In the genomic region with DNA sequence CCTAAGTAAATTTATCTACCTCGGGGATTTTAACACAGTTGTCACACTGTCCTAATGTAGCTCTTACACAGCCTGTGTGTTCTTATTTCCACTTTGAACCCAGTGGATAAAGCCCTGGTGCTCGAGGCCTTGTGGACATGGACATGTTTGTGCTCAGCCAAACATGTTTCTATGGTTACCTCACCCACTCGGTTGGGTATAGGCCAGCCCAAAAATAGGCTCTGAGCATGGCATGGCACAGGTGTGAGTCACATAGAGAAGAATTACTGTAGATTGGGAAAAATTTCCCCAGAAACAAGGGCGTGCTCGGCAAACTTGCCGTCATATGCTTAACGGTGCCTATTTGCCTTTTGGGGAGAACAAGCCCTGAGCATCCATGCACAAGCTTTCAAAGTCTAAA, we compare ENCODE assay signal across 12 mouse cellular contexts.
A peak's percentile ranks its signal among the peaks of the same experiment; 100 is the strongest.
DNase-seq lines count a peak whose midpoint lies in the region; ATAC-seq and TF ChIP-seq lines count a peak whose summit lies in the region.
"Had no signal": no experiment of that assay in that cellular context is flagged by ENCODE, and none has a peak within 500 bp of the region (broad histone marks: within the 10 kb centered on the region; RNA-seq: fewer than 3 reads in every experiment).

No protein-coding gene starts in this region.

- no peaks in the 10 kb centered on the region for H3K36me3 ChIP-seq in midbrain, embryonic 13.5 days
- H3K36me3 ChIP-seq: embryonic facial prominence, embryonic 12.5 days; intestine, embryonic 15.5 days; limb, embryonic 10.5 days had no signal

- no peak for ATAC-seq in midbrain, embryonic 13.5 days
- ATAC-seq: intestine, embryonic 15.5 days had no signal

- TF ChIP-seq CTCF in cerebellum, adult 2 months (IDR thresholded peaks at IDR 0.05; ENCODE audit: borderline replicate concordance, insufficient read depth, low read depth, low read length): no peak

- no peak for TF ChIP-seq POLR2A in cerebellum, adult 2 months (IDR thresholded peaks at IDR 0.05; ENCODE audit: borderline replicate concordance, insufficient read depth, low read length)

- no peak overlapping the region for H3K4me2 ChIP-seq in midbrain, embryonic 13.5 days (replicated peaks)
- H3K4me2 ChIP-seq: embryonic facial prominence, embryonic 12.5 days had no signal

- intact Hi-C loops in left cerebral cortex, postnatal 10 days (cut with DNase I): no loop called here
- intact Hi-C loops in left cerebral cortex, postnatal 25 days (cut with DNase I): no loop called here

- peak; percentile 23 to 68 for DNase-seq in cerebellum, adult 2 months
- no peak for DNase-seq in cerebellum, adult 11 months
- peak; percentile 47 to 55 for DNase-seq in left cerebral cortex, adult 18-20 months (ENCODE audit: low spot score in 2 of 2)
- no peak for DNase-seq in left cerebral cortex, postnatal 10 days (ENCODE audit: extremely low spot score in 1 of 2, low spot score in 2 of 2)
- DNase-seq in cerebellum, postnatal 10 days: peak; percentile 49 to 57
- DNase-seq in left cerebral cortex, postnatal 25 days (ENCODE audit: low spot score in 2 of 2): peak; percentile 37 to 74
- no peak for DNase-seq in ovary, postnatal 36 days (ENCODE audit: low spot score)
- DNase-seq: gastrocnemius, postnatal 25 days had no signal

- H3K9me3 ChIP-seq in midbrain, embryonic 13.5 days: no peaks in the 10 kb centered on the region
- H3K9me3 ChIP-seq: embryonic facial prominence, embryonic 12.5 days; intestine, embryonic 15.5 days; limb, embryonic 10.5 days had no signal

- no peaks in the 10 kb centered on the region for H3K27me3 ChIP-seq in cerebellum, adult 2 months (ENCODE audit: control insufficient read depth, insufficient read depth, low read length)
- H3K27me3 ChIP-seq in midbrain, embryonic 13.5 days: no peaks in the 10 kb centered on the region
- H3K27me3 ChIP-seq: embryonic facial prominence, embryonic 12.5 days; intestine, embryonic 15.5 days had no signal

- peaks cover 4% of the 10 kb centered on the region for H3K4me1 ChIP-seq in cerebellum, adult 2 months (ENCODE audit: control insufficient read depth, insufficient read depth, low read length)
- no peaks in the 10 kb centered on the region for H3K4me1 ChIP-seq in midbrain, embryonic 13.5 days (replicated peaks)

- WGBS in cerebellum, adult 2 months: 30% methylated on average over 7 of the region's 7 CpGs
- WGBS in midbrain, embryonic 13.5 days: 82% methylated on average over 7 of the region's 7 CpGs

- no peak overlapping the region for H3K9ac ChIP-seq in midbrain, embryonic 13.5 days (replicated peaks)
- H3K9ac ChIP-seq: embryonic facial prominence, embryonic 12.5 days; intestine, embryonic 15.5 days had no signal

- no peak overlapping the region for H3K4me3 ChIP-seq in cerebellum, adult 2 months (replicated peaks; ENCODE audit: insufficient read depth, low read depth, low read length)
- H3K4me3 ChIP-seq in midbrain, embryonic 13.5 days (replicated peaks): no peak overlapping the region
- H3K4me3 ChIP-seq: embryonic facial prominence, embryonic 12.5 days; intestine, embryonic 15.5 days; limb, embryonic 10.5 days had no signal

- H3K27ac ChIP-seq in cerebellum, adult 2 months (ENCODE audit: insufficient read depth, low read length): no peak overlapping the region
- H3K27ac ChIP-seq in midbrain, embryonic 13.5 days: no peak overlapping the region
- H3K27ac ChIP-seq: embryonic facial prominence, embryonic 12.5 days had no signal

Comparison
In these comparisons a context has a peak if more than half of its experiments do, and no peak if none do; other contexts are left out.
1. DNase-seq: peak in cerebellum, adult 2 months (2 of 2), left cerebral cortex, adult 18-20 months (2 of 2), cerebellum, postnatal 10 days (2 of 2) and left cerebral cortex, postnatal 25 days (2 of 2); none in cerebellum, adult 11 months (single experiment), left cerebral cortex, postnatal 10 days (0 of 2) and ovary, postnatal 36 days (single experiment).